ENCODE assay signal across 9 mouse cellular contexts in the genomic region with DNA sequence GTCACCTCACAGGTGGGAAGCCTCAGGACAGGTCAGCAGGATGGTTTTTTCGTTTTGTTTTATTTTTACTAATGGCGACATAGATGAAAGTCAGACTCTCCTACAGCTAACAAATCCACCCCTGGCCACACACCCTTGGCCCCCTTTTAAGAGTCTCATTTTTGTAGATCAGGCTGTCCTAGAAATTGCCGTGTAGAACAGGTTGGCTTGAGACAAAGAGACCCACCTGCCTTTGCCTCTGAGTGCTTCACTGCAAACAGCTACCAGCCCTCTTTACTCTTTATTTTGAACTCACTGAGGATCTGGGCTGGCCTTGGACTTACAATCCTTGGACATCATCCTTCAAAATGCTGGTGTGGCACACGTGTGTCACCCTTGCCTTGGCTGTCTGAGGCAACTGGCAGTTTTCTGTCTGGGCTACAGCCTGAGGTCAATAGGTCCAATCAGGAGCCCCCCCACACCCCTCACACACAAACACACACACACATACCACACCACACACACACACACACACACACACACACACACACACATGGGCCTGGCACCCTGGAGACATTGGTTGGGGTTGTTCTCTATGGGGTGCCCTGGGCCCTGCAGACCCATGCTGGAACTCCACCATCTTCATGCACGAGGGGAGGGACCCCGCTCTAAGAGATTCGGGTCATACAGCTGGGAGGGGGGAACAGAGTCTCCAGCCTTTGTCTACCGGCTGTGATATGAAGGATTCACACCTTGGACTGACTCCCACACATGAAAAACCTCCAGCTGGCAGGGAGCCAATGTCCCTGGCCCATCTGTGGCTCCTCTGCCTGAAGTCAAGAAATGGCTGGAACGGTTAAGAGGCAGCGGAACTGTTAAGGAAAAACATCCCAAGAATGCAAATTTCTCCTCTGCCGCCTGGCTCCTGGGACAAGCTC. TPM values are rescaled to one million over a fixed set of nuclear protein-coding genes. Genes with fewer than 3 reads are reported as not detected.
DNase-seq lines count a peak whose midpoint lies in the region; ATAC-seq and TF ChIP-seq lines count a peak whose summit lies in the region.
"Had no signal": no experiment of that assay in that cellular context is flagged by ENCODE, and none has a peak within 500 bp of the region (broad histone marks: within the 10 kb centered on the region; RNA-seq: fewer than 3 reads in every experiment).

No protein-coding gene starts in this region.

- no peak for ATAC-seq in megakaryocyte progenitor cell, adult 5-6 weeks (replicated peaks; ENCODE audit: poor library complexity)
- ATAC-seq in inflammation-experienced regulatory T-cells, adult 6 months = no peak

- DNase-seq in gastrocnemius, adult 2 months = peak; percentile 67
- no peak for DNase-seq in gastrocnemius, adult 18-20 months (ENCODE audit: low spot score)
- DNase-seq in urinary bladder, postnatal 25 days (ENCODE audit: low spot score) = peak; percentile 42
- DNase-seq in urinary bladder, postnatal 36 days (ENCODE audit: low spot score in 2 of 2) = no peak
- DNase-seq in kidney, adult 11 months = peak; percentile 55
- DNase-seq in thymus, postnatal 14 days = no peak

- no peak overlapping the region for H3K4me3 ChIP-seq in gastrocnemius, adult 2 months

- intact Hi-C loops in gastrocnemius, adult 2 months (cut with DNase I) = no loop called here

- TF ChIP-seq CTCF in gastrocnemius, adult 2 months (IDR thresholded peaks at IDR 0.05) = no peak

- peak overlapping the region; percentile 21 for H3K27ac ChIP-seq in gastrocnemius, adult 2 months

RNA-seq across cellular contexts. Expression of gene Gng7, which starts 42.4 kb away (rescaled TPM):
- 1 to 10 TPM in 1 of 2 experiments, under 1 TPM in 1; 0.66 to 1.0 TPM for total RNA-seq in gastrocnemius, adult 2 months (2021)
- total RNA-seq in gastrocnemius, adult 18-20 months (2021) = 1 to 10 TPM; 2.3 to 2.5 TPM
- 0.44 and 0.57 TPM in 2 replicates for total RNA-seq in megakaryocyte progenitor cell, adult 5-6 weeks (2015)
- total RNA-seq in megakaryocyte progenitor cell, adult 5-6 weeks (2017) = 0.83 and 1.2 TPM in 2 replicates
- not detected for polyA plus RNA-seq in inflammation-experienced regulatory T-cells, adult 6 months (2017; shearing (Covaris generic))

RNA-seq across cellular contexts. Expression of gene Gadd45b, which starts 42.5 kb away (rescaled TPM):
- 10 to 100 TPM; 23.6 to 28.4 TPM for total RNA-seq in gastrocnemius, adult 2 months (2021)
- 10 to 100 TPM; 17.3 to 25.0 TPM for total RNA-seq in gastrocnemius, adult 18-20 months (2021)
- 18.7 and 20.7 TPM in 2 replicates for total RNA-seq in megakaryocyte progenitor cell, adult 5-6 weeks (2015)
- 17.6 and 17.9 TPM in 2 replicates for total RNA-seq in megakaryocyte progenitor cell, adult 5-6 weeks (2017)
- polyA plus RNA-seq in inflammation-experienced regulatory T-cells, adult 6 months (2017; shearing (Covaris generic)) = 10 to 100 TPM; 26.4 to 51.5 (median 39.3) TPM

RNA-seq across cellular contexts. Expression of gene Diras1, which starts 53.1 kb away (rescaled TPM):
- total RNA-seq in gastrocnemius, adult 2 months (2021) = under 1 TPM in 1 of 2 experiments, not detected in 1; 0.08 TPM
- total RNA-seq in gastrocnemius, adult 18-20 months (2021) = under 1 TPM in 1 of 2 experiments, not detected in 1; 0.07 TPM
- not detected in 2 replicates for total RNA-seq in megakaryocyte progenitor cell, adult 5-6 weeks (2015)
- not detected in 2 replicates for total RNA-seq in megakaryocyte progenitor cell, adult 5-6 weeks (2017)
- not detected for polyA plus RNA-seq in inflammation-experienced regulatory T-cells, adult 6 months (2017; shearing (Covaris generic))
- polyA plus RNA-seq: liver, embryonic 16.5 days had no signal

RNA-seq across cellular contexts. Expression of gene Lmnb2, which starts 54.3 kb away (rescaled TPM):
- total RNA-seq in gastrocnemius, adult 2 months (2021) = 1 to 10 TPM; 1.9 to 3.0 TPM
- 1 to 10 TPM; 2.7 to 3.2 TPM for total RNA-seq in gastrocnemius, adult 18-20 months (2021)
- total RNA-seq in megakaryocyte progenitor cell, adult 5-6 weeks (2015) = 11.7 and 13.9 TPM in 2 replicates
- total RNA-seq in megakaryocyte progenitor cell, adult 5-6 weeks (2017) = 49.3 and 56.9 TPM in 2 replicates
- polyA plus RNA-seq in inflammation-experienced regulatory T-cells, adult 6 months (2017; shearing (Covaris generic)) = 1 to 10 TPM; 2.4 to 4.5 (median 3.5) TPM

Comparison
In these comparisons a context has a peak if more than half of its experiments do, and no peak if none do; other contexts are left out.
1. DNase-seq: peak in gastrocnemius, adult 2 months (single experiment), urinary bladder, postnatal 25 days (single experiment) and kidney, adult 11 months (single experiment); none in gastrocnemius, adult 18-20 months (single experiment), urinary bladder, postnatal 36 days (0 of 2) and thymus, postnatal 14 days (single experiment).